Mouse (Mus musculus): ENCODE measurements around the gene H2-DMb2. TPM values are rescaled to one million over a fixed set of nuclear protein-coding genes. Genes with fewer than 3 reads are reported as not detected.

The H2-DMb2 gene
- total and polyA plus RNA-seq, 2 experiments, result 0.74 to 3.1 TPM

- Histone ChIP-seq H3K4me1 (ENCODE audit: control insufficient read depth, insufficient read depth, low read length) (peaks cover 6% of the 10 kb centered on the region; the same call in 1 of the 2 replicates), H3K36me3 (ENCODE audit: control insufficient read depth, insufficient read depth, low read length) (peaks cover 2% of the 10 kb centered on the region; the same call in 1 of the 2 replicates), H3K9ac (ENCODE audit: low read depth, low read length) (no peak overlapping the region), H3K4me3 (ENCODE audit: insufficient read depth, low read depth, low read length) (no peak overlapping the region), H3K27ac (replicated peaks; ENCODE audit: insufficient read depth, low read depth, low read length) (no peak overlapping the region), H3K27me3 (ENCODE audit: control insufficient read depth, insufficient read depth, low read length) (no peaks in the 10 kb centered on the region), H3K79me2 (ENCODE audit: control insufficient read depth, insufficient read depth, low read length) (no peaks in the 10 kb centered on the region)
- 91% methylated on average over 16 of the region's 16 CpGs for WGBS
- TF ChIP-seq CTCF (IDR thresholded peaks at IDR 0.05; ENCODE audit: low read depth, low read length), result no peak
- no peak for TF ChIP-seq POLR2A (IDR thresholded peaks at IDR 0.05; ENCODE audit: extremely low read depth, insufficient read depth, low read length)
- no peak for DNase-seq (ENCODE audit: extremely low read depth, low read depth, low spot score)
Observed at GRCm38 (mm10) chr17:34200772-34201505, 57.8 kb downstream of the H2-DMb2 start.

Other genes with a start within 250 kb of the H2-DMb2 start
Only the 30 nearest of the 31 such genes appear.
- 8.3 and 10.2 TPM in 2 replicates for gene Daxx, start 233.9 kb upstream of the H2-DMb2 start, total RNA-seq (2014; rRNA removed)
- gene Daxx, start 233.9 kb upstream of the H2-DMb2 start, polyA plus RNA-seq (2012; rRNA removed), result 15.8 and 30.8 TPM in 2 replicates
- 47.2 and 58.5 TPM in 2 replicates for gene Tapbp, start 227.4 kb upstream of the H2-DMb2 start, total RNA-seq (2014; rRNA removed)
- gene Tapbp, start 227.4 kb upstream of the H2-DMb2 start, polyA plus RNA-seq (2012; rRNA removed), result 95.4 and 105 TPM in 2 replicates
- gene Zbtb22, start 227.4 kb upstream of the H2-DMb2 start, total RNA-seq (2014; rRNA removed), result 11.1 and 12.7 TPM in 2 replicates
- 23.9 and 30.2 TPM in 2 replicates for gene Zbtb22, start 227.4 kb upstream of the H2-DMb2 start, polyA plus RNA-seq (2012; rRNA removed)
- gene Rgl2, start 213.8 kb upstream of the H2-DMb2 start, total RNA-seq (2014; rRNA removed), result 9.8 and 10.9 TPM in 2 replicates
- gene Rgl2, start 213.8 kb upstream of the H2-DMb2 start, polyA plus RNA-seq (2012; rRNA removed), result 19.4 and 27.7 TPM in 2 replicates
- 37.9 and 40.8 TPM in 2 replicates for gene Pfdn6, start 203.0 kb upstream of the H2-DMb2 start, total RNA-seq (2014; rRNA removed)
- gene Pfdn6, start 203.0 kb upstream of the H2-DMb2 start, polyA plus RNA-seq (2012; rRNA removed), result 15.5 and 21.9 TPM in 2 replicates
- 9.3 and 11.3 TPM in 2 replicates for gene Wdr46, start 202.6 kb upstream of the H2-DMb2 start, total RNA-seq (2014; rRNA removed)
- 13.2 and 16.4 TPM in 2 replicates for gene Wdr46, start 202.6 kb upstream of the H2-DMb2 start, polyA plus RNA-seq (2012; rRNA removed)
- gene B3galt4, start 191.8 kb upstream of the H2-DMb2 start, total RNA-seq (2014; rRNA removed), result 0.54 and 0.55 TPM in 2 replicates
- gene B3galt4, start 191.8 kb upstream of the H2-DMb2 start, polyA plus RNA-seq (2012; rRNA removed), result 0.68 and 0.97 TPM in 2 replicates
- 10.5 and 10.9 TPM in 2 replicates for gene Vps52, start 187.5 kb upstream of the H2-DMb2 start, total RNA-seq (2014; rRNA removed)
- gene Vps52, start 187.5 kb upstream of the H2-DMb2 start, polyA plus RNA-seq (2012; rRNA removed), result 31.1 and 40.6 TPM in 2 replicates
- 1,559 and 1,933 TPM in 2 replicates for gene Rps18, start 187.3 kb upstream of the H2-DMb2 start, total RNA-seq (2014; rRNA removed)
- gene Rps18, start 187.3 kb upstream of the H2-DMb2 start, polyA plus RNA-seq (2012; rRNA removed), result 224 and 252 TPM in 2 replicates
- 2,105 and 2,348 TPM in 2 replicates for gene H2-K1, start 143.0 kb upstream of the H2-DMb2 start, total RNA-seq (2014; rRNA removed)
- gene H2-K1, start 143.0 kb upstream of the H2-DMb2 start, polyA plus RNA-seq (2012; rRNA removed), result 4,310 and 5,575 TPM in 2 replicates
- gene Ring1, start 118.6 kb upstream of the H2-DMb2 start, total RNA-seq (2014; rRNA removed), result 10.0 and 13.7 TPM in 2 replicates
- gene Ring1, start 118.6 kb upstream of the H2-DMb2 start, polyA plus RNA-seq (2012; rRNA removed), result 29.7 and 33.8 TPM in 2 replicates
- gene H2-Ke6, start 115.2 kb upstream of the H2-DMb2 start, total RNA-seq (2014; rRNA removed), result 76.5 and 80.5 TPM in 2 replicates
- gene H2-Ke6, start 115.2 kb upstream of the H2-DMb2 start, polyA plus RNA-seq (2012; rRNA removed), result 162 and 167 TPM in 2 replicates
- gene Slc39a7, start 111.6 kb upstream of the H2-DMb2 start, total RNA-seq (2014; rRNA removed), result 51.2 and 54.7 TPM in 2 replicates
- 98.0 and 115 TPM in 2 replicates for gene Slc39a7, start 111.6 kb upstream of the H2-DMb2 start, polyA plus RNA-seq (2012; rRNA removed)
- 13.0 and 17.0 TPM in 2 replicates for gene Rxrb, start 111.5 kb upstream of the H2-DMb2 start, total RNA-seq (2014; rRNA removed)
- 40.3 and 46.5 TPM in 2 replicates for gene Rxrb, start 111.5 kb upstream of the H2-DMb2 start, polyA plus RNA-seq (2012; rRNA removed)
- 0.18 and 0.74 TPM in 2 replicates for gene Col11a2, start 103.9 kb upstream of the H2-DMb2 start, total RNA-seq (2014; rRNA removed)
- 0.20 and 0.23 TPM in 2 replicates for gene Col11a2, start 103.9 kb upstream of the H2-DMb2 start, polyA plus RNA-seq (2012; rRNA removed)
- 0.28 and 0.47 TPM in 2 replicates for gene H2-Oa, start 51.0 kb upstream of the H2-DMb2 start, total RNA-seq (2014; rRNA removed)
- gene H2-Oa, start 51.0 kb upstream of the H2-DMb2 start, polyA plus RNA-seq (2012; rRNA removed), result 0.76 and 1.4 TPM in 2 replicates
- 7.1 and 8.5 TPM in 2 replicates for gene H2-DMa, start 23.8 kb upstream of the H2-DMb2 start, total RNA-seq (2014; rRNA removed)
- 8.3 and 13.1 TPM in 2 replicates for gene H2-DMa, start 23.8 kb upstream of the H2-DMb2 start, polyA plus RNA-seq (2012; rRNA removed)
- 39.0 and 53.2 TPM in 2 replicates for gene Brd2, start 20.7 kb upstream of the H2-DMb2 start, total RNA-seq (2014; rRNA removed)
- gene Brd2, start 20.7 kb upstream of the H2-DMb2 start, polyA plus RNA-seq (2012; rRNA removed), result 55.8 and 76.9 TPM in 2 replicates
- gene H2-DMb1, start 9.8 kb downstream of the H2-DMb2 start, total RNA-seq (2014; rRNA removed), result 4.2 and 6.6 TPM in 2 replicates
- gene H2-DMb1, start 9.8 kb downstream of the H2-DMb2 start, polyA plus RNA-seq (2012; rRNA removed), result 8.3 and 14.5 TPM in 2 replicates
- gene Tap1, start 44.2 kb downstream of the H2-DMb2 start, total RNA-seq (2014; rRNA removed), result 15.1 and 17.3 TPM in 2 replicates
- gene Tap1, start 44.2 kb downstream of the H2-DMb2 start, polyA plus RNA-seq (2012; rRNA removed), result 18.8 and 23.5 TPM in 2 replicates
- gene Psmb9, start 44.5 kb downstream of the H2-DMb2 start, total RNA-seq (2014; rRNA removed), result 23.3 and 38.1 TPM in 2 replicates
- gene Psmb9, start 44.5 kb downstream of the H2-DMb2 start, polyA plus RNA-seq (2012; rRNA removed), result 38.0 and 41.5 TPM in 2 replicates
- gene Psmb8, start 54.4 kb downstream of the H2-DMb2 start, total RNA-seq (2014; rRNA removed), result 66.9 and 101 TPM in 2 replicates
- gene Psmb8, start 54.4 kb downstream of the H2-DMb2 start, polyA plus RNA-seq (2012; rRNA removed), result 56.7 and 80.3 TPM in 2 replicates
- gene Tap2, start 60.2 kb downstream of the H2-DMb2 start, total RNA-seq (2014; rRNA removed), result 14.4 and 15.2 TPM in 2 replicates
- gene Tap2, start 60.2 kb downstream of the H2-DMb2 start, polyA plus RNA-seq (2012; rRNA removed), result 18.4 and 24.6 TPM in 2 replicates
- 1.5 and 1.6 TPM in 2 replicates for gene H2-Ob, start 95.6 kb downstream of the H2-DMb2 start, total RNA-seq (2014; rRNA removed)
- 0.96 and 2.9 TPM in 2 replicates for gene H2-Ob, start 95.6 kb downstream of the H2-DMb2 start, polyA plus RNA-seq (2012; rRNA removed)
- 25.2 and 59.5 TPM in 2 replicates for gene H2-Ab1, start 114.4 kb downstream of the H2-DMb2 start, total RNA-seq (2014; rRNA removed)
- gene H2-Ab1, start 114.4 kb downstream of the H2-DMb2 start, polyA plus RNA-seq (2012; rRNA removed), result 80.4 and 156 TPM in 2 replicates
- 32.8 and 58.4 TPM in 2 replicates for gene H2-Aa, start 144.5 kb downstream of the H2-DMb2 start, total RNA-seq (2014; rRNA removed)
- gene H2-Aa, start 144.5 kb downstream of the H2-DMb2 start, polyA plus RNA-seq (2012; rRNA removed), result 42.8 and 78.0 TPM in 2 replicates
- gene H2-Eb1, start 162.6 kb downstream of the H2-DMb2 start, total RNA-seq (2014; rRNA removed), result 18.5 and 38.0 TPM in 2 replicates
- 23.3 and 39.5 TPM in 2 replicates for gene H2-Eb1, start 162.6 kb downstream of the H2-DMb2 start, polyA plus RNA-seq (2012; rRNA removed)
- 0.09 and 0.13 TPM in 2 replicates for gene H2-Eb2, start 182.4 kb downstream of the H2-DMb2 start, total RNA-seq (2014; rRNA removed)
- gene H2-Eb2, start 182.4 kb downstream of the H2-DMb2 start, polyA plus RNA-seq (2012; rRNA removed), result 0.16 TPM in 1 of 2 replicates, not detected in the other
- gene Btnl2, start 211.5 kb downstream of the H2-DMb2 start, total RNA-seq (2014; rRNA removed), result 0.09 TPM in 1 of 2 replicates, not detected in the other
- gene Btnl2, start 211.5 kb downstream of the H2-DMb2 start, polyA plus RNA-seq (2012; rRNA removed), result 0.05 TPM in 1 of 2 replicates, not detected in the other
- not detected in 2 replicates for gene Btnl1, start 233.8 kb downstream of the H2-DMb2 start, total RNA-seq (2014; rRNA removed)
- not detected in 2 replicates for gene Btnl1, start 233.8 kb downstream of the H2-DMb2 start, polyA plus RNA-seq (2012; rRNA removed)

Measured in liver, adult 2 months (tissue).